8 mouse cellular contexts compared by ENCODE assay signal in the genomic region with DNA sequence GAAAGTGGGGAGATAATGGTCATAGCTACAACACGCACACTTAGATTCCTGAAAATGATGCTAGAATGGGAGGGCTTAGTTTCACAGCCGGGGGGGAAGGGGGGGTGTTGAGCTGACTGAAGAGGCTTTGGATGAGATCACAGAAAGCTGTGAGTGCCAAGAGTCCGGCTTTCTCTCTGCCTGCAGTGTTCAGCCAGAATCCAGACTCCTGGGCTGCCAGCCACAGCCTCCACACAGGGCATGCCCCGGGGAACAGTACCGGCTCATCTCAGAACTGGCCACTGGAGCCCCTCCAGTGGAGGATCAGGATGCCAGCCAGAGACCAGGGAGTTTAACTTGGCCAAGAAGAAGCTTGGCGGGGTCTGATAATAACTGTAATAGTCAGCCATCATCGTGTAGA.
DNase-seq lines count a peak whose midpoint lies in the region; ATAC-seq and TF ChIP-seq lines count a peak whose summit lies in the region.

No protein-coding gene starts in this region.

- no peaks in the 10 kb centered on the region for H3K9me3 ChIP-seq in kidney, embryonic 16.5 days (ENCODE audit: low read length)
- H3K9me3 ChIP-seq in midbrain, embryonic 16.5 days (replicated peaks; ENCODE audit: control insufficient read depth, low read length, poor library complexity, severe bottlenecking): no peaks in the 10 kb centered on the region

- 78% methylated on average over 7 of the region's 7 CpGs for WGBS in kidney, embryonic 16.5 days
- WGBS in kidney, adult 2 months: 75% methylated on average over 7 of the region's 7 CpGs
- 8% methylated on average over 7 of the region's 7 CpGs for WGBS in cerebellum, adult 2 months
- WGBS in midbrain, embryonic 16.5 days: 63% methylated on average over 7 of the region's 7 CpGs

- 0 out of 2 replicates have a peak overlapping the region, but pooled peaks have one; percentile 9 for H3K27ac ChIP-seq in kidney, embryonic 16.5 days (ENCODE audit: low read length)
- H3K27ac ChIP-seq in kidney, adult 2 months (ENCODE audit: insufficient read depth, low read depth, low read length): no peak overlapping the region
- H3K27ac ChIP-seq in cerebellum, adult 2 months (ENCODE audit: insufficient read depth, low read length): no peak overlapping the region
- H3K27ac ChIP-seq in midbrain, embryonic 16.5 days (ENCODE audit: low read length): no peak overlapping the region

- no peak for DNase-seq in kidney, adult 2 months
- DNase-seq in cerebellum, adult 2 months: peak; percentile 72 to 86
- peak; percentile 78 to 88 for DNase-seq in gastrocnemius, postnatal 36 days
- DNase-seq in layer of hippocampus, postnatal 36 days: peak; percentile 54 to 60
- DNase-seq in urinary bladder, postnatal 4 days (ENCODE audit: low spot score in 2 of 2): peak; percentile 77 to 83
- DNase-seq in retina, postnatal 1 day: no peak

- peaks cover 30% of the 10 kb centered on the region for H3K4me1 ChIP-seq in kidney, embryonic 16.5 days (ENCODE audit: insufficient read depth, low read length)
- 0 out of 2 replicates have a peak, but pooled peaks cover 2% of the 10 kb centered on the region for H3K4me1 ChIP-seq in kidney, adult 2 months (ENCODE audit: control insufficient read depth, insufficient read depth, low read length)
- H3K4me1 ChIP-seq in cerebellum, adult 2 months (ENCODE audit: control insufficient read depth, insufficient read depth, low read length): peaks cover 7% of the 10 kb centered on the region; the same call in 1 of the 2 replicates
- peaks cover 9% of the 10 kb centered on the region for H3K4me1 ChIP-seq in midbrain, embryonic 16.5 days (ENCODE audit: control insufficient read depth, insufficient read depth, low read length)

- no peak overlapping the region for H3K9ac ChIP-seq in kidney, embryonic 16.5 days (replicated peaks; ENCODE audit: low read length)
- no peak overlapping the region for H3K9ac ChIP-seq in midbrain, embryonic 16.5 days (ENCODE audit: low read depth, low read length)

- ATAC-seq in kidney, embryonic 16.5 days (ENCODE audit: low FRiP score, low TSS enrichment): no peak
- peak; percentile 79 for ATAC-seq in midbrain, embryonic 16.5 days

- H3K4me3 ChIP-seq in kidney, embryonic 16.5 days (ENCODE audit: low read length): no peak overlapping the region
- no peak overlapping the region for H3K4me3 ChIP-seq in kidney, adult 2 months (ENCODE audit: insufficient read depth, low read depth, low read length)
- H3K4me3 ChIP-seq in cerebellum, adult 2 months (replicated peaks; ENCODE audit: insufficient read depth, low read depth, low read length): peak overlapping the region; percentile 29
- no peak overlapping the region for H3K4me3 ChIP-seq in midbrain, embryonic 16.5 days (ENCODE audit: low read depth, low read length)

- no peaks in the 10 kb centered on the region for H3K27me3 ChIP-seq in kidney, embryonic 16.5 days (ENCODE audit: insufficient read depth, low read length)
- H3K27me3 ChIP-seq in kidney, adult 2 months (replicated peaks; ENCODE audit: control insufficient read depth, insufficient read depth, low read length): no peaks in the 10 kb centered on the region
- no peaks in the 10 kb centered on the region for H3K27me3 ChIP-seq in cerebellum, adult 2 months (ENCODE audit: control insufficient read depth, insufficient read depth, low read length)
- no peaks in the 10 kb centered on the region for H3K27me3 ChIP-seq in midbrain, embryonic 16.5 days (ENCODE audit: control insufficient read depth, insufficient read depth, low read depth, low read length)

- intact Hi-C loops in gastrocnemius, postnatal 36 days (cut with DNase I): no loop called here

- H3K4me2 ChIP-seq in kidney, embryonic 16.5 days (replicated peaks; ENCODE audit: low read depth, low read length): no peak overlapping the region
- no peak overlapping the region for H3K4me2 ChIP-seq in midbrain, embryonic 16.5 days (ENCODE audit: low read length)

- TF ChIP-seq CTCF in kidney, adult 2 months (conservative IDR thresholded peaks at IDR 0.05; ENCODE audit: insufficient read depth, insufficient read length, low read depth, low read length): no peak
- no peak for TF ChIP-seq CTCF in cerebellum, adult 2 months (IDR thresholded peaks at IDR 0.05; ENCODE audit: borderline replicate concordance, insufficient read depth, low read depth, low read length)

- no peaks in the 10 kb centered on the region for H3K36me3 ChIP-seq in kidney, embryonic 16.5 days (ENCODE audit: insufficient read depth, low read length)
- H3K36me3 ChIP-seq in kidney, adult 2 months (ENCODE audit: control insufficient read depth, insufficient read depth, low read length): no peaks in the 10 kb centered on the region
- no peaks in the 10 kb centered on the region for H3K36me3 ChIP-seq in midbrain, embryonic 16.5 days (ENCODE audit: control insufficient read depth, insufficient read depth, low read length)

- TF ChIP-seq POLR2A in kidney, adult 2 months (IDR thresholded peaks at IDR 0.05; ENCODE audit: low read depth, low read length): no peak
- TF ChIP-seq POLR2A in cerebellum, adult 2 months (IDR thresholded peaks at IDR 0.05; ENCODE audit: borderline replicate concordance, insufficient read depth, low read length): no peak

Comparison
In these comparisons a context has a peak if more than half of its experiments do, and no peak if none do; other contexts are left out.
1. DNase-seq: peak in cerebellum, adult 2 months (2 of 2), gastrocnemius, postnatal 36 days (2 of 2), layer of hippocampus, postnatal 36 days (2 of 2) and urinary bladder, postnatal 4 days (2 of 2); none in kidney, adult 2 months (single experiment) and retina, postnatal 1 day (single experiment).